Mouse (Mus musculus) cortical plate, adult 2 months (tissue): ENCODE measurements around the gene Emc9. TPM values are rescaled to one million over a fixed set of nuclear protein-coding genes. Genes with fewer than 3 reads are reported as not detected.

Source experiments
- H3K27ac ChIP-seq: fragments of 200-500 bp; 2 replicates; pipeline ENCODE4 v1.5.1; 2012; ENCODE audit warnings: low read length, control low read depth, inconsistent platforms; ENCODE audit not compliant: insufficient read depth
- H3K4me1 ChIP-seq: fragments of 200-500 bp; 2 replicates; pipeline ENCODE4 v1.6.1; 2011; ENCODE audit warnings: low read length; ENCODE audit not compliant: control insufficient read depth, insufficient read depth
- H3K4me3 ChIP-seq: fragments of 200-500 bp; 2 replicates; pipeline ENCODE4 v1.5.1; 2011; ENCODE audit warnings: mild to moderate bottlenecking, low read length, control low read depth; ENCODE audit not compliant: insufficient read depth
- CTCF ChIP-seq: fragments of 200-500 bp; IDR thresholded peaks from 2 replicates; pipeline ENCODE4 v1.5.1; 2011; ENCODE audit warnings: mild to moderate bottlenecking, control low read depth, low read length; ENCODE audit not compliant: insufficient read depth; ENCODE audit errors: extremely low read depth
- POLR2A ChIP-seq: fragments of 200-500 bp; IDR thresholded peaks from 2 replicates; pipeline ENCODE4 v1.6.1; 2011; ENCODE audit warnings: mild to moderate bottlenecking, low read length, control low read depth; ENCODE audit not compliant: insufficient read depth; ENCODE audit errors: extremely low read depth
- polyA plus RNA-seq: library from polyadenylated mRNA; depleted of rRNA; stranded (reverse); fragments of >200 nt; gene quantifications from 2 replicates; pipeline ENCODE4 v1.2.3, GENCODE M21; 2012

The Emc9 gene
- polyA plus RNA-seq, 1 experiment: 51.9 TPM

GRCm38 (mm10) chr14:55579511-55580496 lies 5.3 kb downstream of the Emc9 start:
- H3K4me1 ChIP-seq: peaks cover 1% of the 10 kb centered on the region; the same call in 1 of the 2 replicates
- H3K27ac ChIP-seq: no peak overlapping the region
- TF ChIP-seq CTCF (no peak), POLR2A (no peak)
- H3K4me3 ChIP-seq: no peak overlapping the region

- TF ChIP-seq CTCF (no peak), POLR2A (no peak)
- peak overlapping the region; percentile 67 for H3K27ac ChIP-seq
- H3K4me3 ChIP-seq: peak overlapping the region; percentile 56
These were observed 6.3 kb downstream of the Emc9 start for GRCm38 (mm10) chr14:55578668-55579269.

GRCm38 (mm10) chr14:55577871-55578667 lies 7.0 kb downstream of the Emc9 start, which contains the start of gene Psme1:
Gene Psme1 (plus strand): TSS chr14:55578123.
- peaks cover 1% of the 10 kb centered on the region; the same call in 1 of the 2 replicates for H3K4me1 ChIP-seq
- TF ChIP-seq CTCF: no peak
- 0 out of 2 replicates have a peak, but pooled peaks have one; percentile 14 for TF ChIP-seq POLR2A
- H3K27ac ChIP-seq: peak within 1 kb of the TSS; percentile 67
- H3K4me3 ChIP-seq: peak within 1 kb of the TSS; percentile 56

More at GRCm38 (mm10) chr14:55578668-55579269, 6.3 kb downstream of the Emc9 start:
- H3K4me1 ChIP-seq: peaks cover 1% of the 10 kb centered on the region; the same call in 1 of the 2 replicates

- Histone ChIP-seq H3K27ac (no peak overlapping the region), H3K4me3 (no peak overlapping the region), H3K4me1 (peaks cover 1% of the 10 kb centered on the region; the same call in 1 of the 2 replicates)
- TF ChIP-seq CTCF: no peak
- no peak for TF ChIP-seq POLR2A
These were observed 8.7 kb downstream of the Emc9 start for GRCm38 (mm10) chr14:55576376-55576775.

GRCm38 (mm10) chr14:55575711-55576110 lies 9.4 kb downstream of the Emc9 start:
- TF ChIP-seq POLR2A (no peak), CTCF (no peak)
- H3K27ac ChIP-seq: no peak overlapping the region
- no peak overlapping the region for H3K4me3 ChIP-seq
- peaks cover 1% of the 10 kb centered on the region; the same call in 1 of the 2 replicates for H3K4me1 ChIP-seq

- Histone ChIP-seq H3K4me1 (peaks cover 1% of the 10 kb centered on the region; the same call in 1 of the 2 replicates), H3K4me3 (no peak within 1 kb of the TSS), H3K27ac (no peak within 1 kb of the TSS)
- no peak for TF ChIP-seq CTCF
- no peak for TF ChIP-seq POLR2A
These were observed 9.8 kb downstream of the Emc9 start, which contains the start of gene Fitm1 for GRCm38 (mm10) chr14:55575302-55575701. Gene Fitm1 (plus strand): TSS chr14:55575617.

- TF ChIP-seq CTCF (no peak), POLR2A (no peak)
- Histone ChIP-seq H3K4me3 (no peak overlapping the region), H3K27ac (no peak overlapping the region)
These were observed 13.3 kb downstream of the Emc9 start for GRCm38 (mm10) chr14:55571760-55572159.

GRCm38 (mm10) chr14:55570588-55570987 lies 14.5 kb downstream of the Emc9 start:
- no peak for TF ChIP-seq CTCF
- no peak for TF ChIP-seq POLR2A
- Histone ChIP-seq H3K4me3 (no peak overlapping the region), H3K4me1 (no peaks in the 10 kb centered on the region), H3K27ac (no peak overlapping the region)

More at GRCm38 (mm10) chr14:55571760-55572159, 13.3 kb downstream of the Emc9 start:
- H3K4me1 ChIP-seq: no peaks in the 10 kb centered on the region
